Mouse (Mus musculus) limb, embryonic 15.5 days (tissue): Measurements from ENCODE around the gene Ccr10. TPM values are rescaled to one million over a fixed set of nuclear protein-coding genes. Genes with fewer than 3 reads are reported as not detected.

Source experiments
- ATAC-seq: fragments of 200-750 bp; cut with Nextera tagmentation; 2 replicates; pipeline ENCODE4 v1.8.0; 2017; ENCODE audit warnings: low read depth, moderate TSS enrichment; ENCODE audit not compliant: insufficient number of reproducible peaks, low FRiP score, low TSS enrichment
- H3K27ac ChIP-seq: fragments of 300-500 bp; sonication (generic); 2 replicates; pipeline ENCODE4 v1.5.1; 2015; ENCODE audit warnings: moderate library complexity, mild to moderate bottlenecking, inconsistent platforms
- H3K27me3 ChIP-seq: fragments of 300-500 bp; sonication (generic); 2 replicates; pipeline ENCODE4 v1.6.1; 2015; ENCODE audit warnings: inconsistent platforms
- H3K36me3 ChIP-seq: fragments of 300-500 bp; sonication (generic); 2 replicates; pipeline ENCODE4 v1.6.1; 2015; ENCODE audit warnings: inconsistent platforms
- H3K4me1 ChIP-seq: fragments of 300-500 bp; sonication (generic); 2 replicates; pipeline ENCODE4 v1.6.1; 2015; ENCODE audit warnings: inconsistent platforms
- H3K4me2 ChIP-seq: fragments of 300-500 bp; sonication (generic); 2 replicates; pipeline ENCODE4 v1.6.1; 2015; ENCODE audit warnings: mild to moderate bottlenecking, inconsistent platforms
- H3K4me3 ChIP-seq: fragments of 300-500 bp; sonication (generic); 2 replicates; pipeline ENCODE4 v1.5.1; 2015; ENCODE audit warnings: mild to moderate bottlenecking, inconsistent platforms
- H3K9ac ChIP-seq: fragments of 300-500 bp; sonication (generic); 2 replicates; pipeline ENCODE4 v1.6.1; 2015; ENCODE audit warnings: inconsistent platforms
- H3K9me3 ChIP-seq: fragments of 300-500 bp; sonication (generic); 2 replicates; pipeline ENCODE4 v1.6.1; 2016; ENCODE audit warnings: inconsistent platforms
- WGBS: fragments of 180-500 bp; shearing (Covaris S2); methylation state at CpG from one replicate; pipeline ENCODE4 v1.1.7; 2015; 5-methylcytosine and 5-hydroxymethylcytosine counted together
- polyA plus RNA-seq: library from polyadenylated mRNA; unstranded; fragments of >200 nt; fragmentation: Nextera tagmentation; extraction: Ambion mirVana; gene quantifications from 2 replicates; pipeline ENCODE4 v1.2.1, GENCODE M21; 2015

Ccr10 gene
- polyA plus RNA-seq, 1 experiment from 2014 or later, result 0.36 TPM

- Histone ChIP-seq H3K9me3 (no peaks in the 10 kb centered on the region), H3K4me1 (peaks cover 27% of the 10 kb centered on the region), H3K9ac (no peak overlapping the region), H3K4me3 (no peak overlapping the region), H3K4me2 (no peak overlapping the region), H3K27me3 (no peaks in the 10 kb centered on the region), H3K27ac (no peak overlapping the region), H3K36me3 (no peaks in the 10 kb centered on the region)
- 86% methylated on average over 27 of the region's 27 CpGs for WGBS
- ATAC-seq, result no peak
Measured at GRCm38 (mm10) chr11:101186526-101187247, 11.4 kb upstream of the Ccr10 start.

- H3K27ac ChIP-seq, result no peak overlapping the region
- no peak for ATAC-seq
- WGBS, result 92% methylated on average over 4 of the region's 4 CpGs
- H3K27me3 ChIP-seq, result 0 out of 2 replicates have a peak, but pooled peaks cover 3% of the 10 kb centered on the region
- no peaks in the 10 kb centered on the region for H3K36me3 ChIP-seq
- no peak overlapping the region for H3K4me2 ChIP-seq
- H3K9me3 ChIP-seq, result no peaks in the 10 kb centered on the region
- H3K4me3 ChIP-seq, result no peak overlapping the region
- no peak overlapping the region for H3K9ac ChIP-seq
- peaks cover 16% of the 10 kb centered on the region for H3K4me1 ChIP-seq
Measured at GRCm38 (mm10) chr11:101185441-101185840, 10.2 kb upstream of the Ccr10 start.

GRCm38 (mm10) chr11:101184984-101185383, 9.7 kb upstream of the Ccr10 start:
- WGBS, result 77% methylated on average over 12 of the region's 12 CpGs
- no peak overlapping the region for H3K4me2 ChIP-seq
- peaks cover 13% of the 10 kb centered on the region for H3K4me1 ChIP-seq
- no peak overlapping the region for H3K4me3 ChIP-seq
- no peaks in the 10 kb centered on the region for H3K36me3 ChIP-seq
- H3K9me3 ChIP-seq, result no peaks in the 10 kb centered on the region
- no peak overlapping the region for H3K27ac ChIP-seq
- H3K9ac ChIP-seq, result no peak overlapping the region
- H3K27me3 ChIP-seq, result 0 out of 2 replicates have a peak, but pooled peaks cover 5% of the 10 kb centered on the region
- no peak for ATAC-seq

DNA sequence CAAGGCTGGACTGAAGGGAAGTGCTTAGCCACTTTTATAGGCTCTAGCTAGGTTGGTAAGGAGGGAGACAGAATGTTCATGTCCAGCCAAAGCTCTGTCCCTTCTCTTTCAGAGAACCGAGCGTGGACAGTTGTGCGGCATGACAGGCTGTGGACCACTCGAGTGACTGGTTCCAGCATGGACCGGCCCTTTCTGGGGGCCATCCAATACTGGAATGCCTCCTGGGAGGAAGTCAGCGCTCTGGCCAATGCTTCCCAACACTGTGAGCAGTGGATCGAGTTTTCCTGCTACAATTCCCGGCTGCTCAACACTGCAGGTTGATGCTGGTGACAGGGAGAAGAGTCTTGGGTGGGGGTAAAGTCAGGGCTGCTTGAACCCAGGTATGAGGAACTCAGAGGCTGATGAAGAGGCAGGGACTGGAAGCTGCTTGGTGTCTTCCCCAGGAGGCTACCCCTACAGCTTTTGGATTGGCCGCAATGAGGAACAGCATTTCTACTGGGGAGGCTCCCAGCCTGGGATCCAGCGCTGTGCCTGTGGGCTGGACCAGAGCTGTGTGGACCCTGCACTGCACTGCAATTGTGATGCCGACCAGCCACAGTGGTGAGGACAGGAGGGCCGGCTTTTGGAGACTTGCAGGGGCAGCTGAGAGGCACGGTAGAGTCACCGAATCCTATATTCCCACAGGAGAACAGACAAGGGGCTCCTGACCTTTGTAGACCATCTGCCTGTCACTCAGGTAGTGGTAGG, 7.7 kb upstream of the Ccr10 start:
- no peaks in the 10 kb centered on the region for H3K9me3 ChIP-seq

DNA sequence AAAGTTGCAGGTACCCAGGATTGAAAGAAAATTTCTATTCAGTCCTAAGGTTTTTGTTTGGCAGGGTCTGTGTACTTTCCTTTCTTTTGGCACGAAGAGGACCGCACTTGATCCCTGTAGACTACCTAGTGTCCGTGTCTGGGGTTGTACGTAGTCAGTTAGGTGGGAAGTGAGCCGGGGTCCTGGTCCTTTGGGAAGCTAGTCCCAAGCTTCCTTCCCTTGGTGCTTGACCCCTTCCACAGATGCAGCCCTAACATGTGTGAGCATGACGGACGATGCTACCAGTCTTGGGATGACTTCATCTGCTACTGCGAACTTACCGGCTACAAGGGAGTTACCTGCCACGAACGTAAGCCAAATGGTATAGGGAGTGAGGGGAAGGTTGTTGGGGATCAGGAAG, 6.7 kb upstream of the Ccr10 start:
- Histone ChIP-seq H3K27me3 (peaks cover 31% of the 10 kb centered on the region), H3K4me3 (no peak overlapping the region), H3K27ac (no peak overlapping the region), H3K36me3 (no peaks in the 10 kb centered on the region), H3K9me3 (no peaks in the 10 kb centered on the region), H3K4me2 (no peak overlapping the region), H3K4me1 (peaks cover 11% of the 10 kb centered on the region), H3K9ac (no peak overlapping the region)
- ATAC-seq, result no peak
- 87% methylated on average over 11 of the region's 11 CpGs for WGBS

More for the DNA sequence above, 7.7 kb upstream of the Ccr10 start:
- 81% methylated on average over 14 of the region's 14 CpGs for WGBS
- no peak for ATAC-seq
- no peaks in the 10 kb centered on the region for H3K36me3 ChIP-seq
- H3K9ac ChIP-seq, result no peak overlapping the region
- H3K4me2 ChIP-seq, result no peak overlapping the region
- H3K27me3 ChIP-seq, result peaks cover 21% of the 10 kb centered on the region
- peaks cover 4% of the 10 kb centered on the region; the same call in 1 of the 2 replicates for H3K4me1 ChIP-seq
- H3K27ac ChIP-seq, result no peak overlapping the region
- no peak overlapping the region for H3K4me3 ChIP-seq

DNA sequence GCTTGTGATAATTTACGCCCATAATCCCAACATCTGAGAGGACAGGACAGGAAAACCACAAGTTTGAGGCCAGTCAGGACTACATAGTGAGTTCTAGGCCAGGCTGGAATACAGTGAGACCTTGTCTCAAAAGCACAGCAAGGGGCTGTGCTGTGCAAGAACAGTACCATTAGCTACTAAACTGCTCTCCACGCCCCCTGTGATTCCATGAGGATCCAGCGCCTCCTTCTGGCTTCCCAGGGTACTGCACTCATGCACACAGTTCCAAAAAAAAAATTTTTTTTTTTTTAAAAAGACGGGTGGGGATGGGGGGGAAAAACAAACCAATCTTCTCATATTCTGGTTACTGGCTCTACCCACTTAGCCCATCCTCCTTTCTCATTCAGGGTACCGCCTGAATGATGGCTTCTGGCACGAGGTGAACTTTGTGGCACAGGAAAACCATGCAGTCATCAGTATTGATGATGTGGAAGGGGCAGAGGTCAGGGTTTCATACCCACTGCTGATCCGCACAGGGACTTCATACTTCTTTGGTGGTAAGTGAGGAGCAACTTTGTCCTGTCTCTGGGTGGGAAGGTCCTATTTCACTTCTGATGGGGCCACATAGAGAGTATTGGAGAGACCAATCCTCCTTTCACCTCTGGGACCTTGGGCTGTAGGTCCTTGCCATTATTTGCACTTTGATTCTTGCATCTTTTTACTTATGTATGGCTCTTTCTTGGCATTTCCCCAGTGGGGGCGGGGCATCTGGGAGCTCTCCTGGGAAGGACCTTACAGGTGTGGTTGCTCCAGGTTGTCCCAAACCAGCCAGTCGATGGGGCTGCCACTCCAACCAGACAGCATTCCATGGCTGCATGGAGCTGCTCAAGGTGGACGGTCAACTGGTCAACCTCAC, 5.8 kb upstream of the Ccr10 start:
- Histone ChIP-seq H3K4me2 (no peak overlapping the region), H3K36me3 (no peaks in the 10 kb centered on the region), H3K27me3 (peaks cover 40% of the 10 kb centered on the region), H3K27ac (no peak overlapping the region), H3K4me3 (no peak overlapping the region), H3K9ac (no peak overlapping the region), H3K9me3 (no peaks in the 10 kb centered on the region), H3K4me1 (peaks cover 18% of the 10 kb centered on the region)
- ATAC-seq, result no peak
- 40% methylated on average over 10 of the region's 10 CpGs for WGBS

- Histone ChIP-seq H3K9me3 (no peaks in the 10 kb centered on the region), H3K4me1 (peaks cover 23% of the 10 kb centered on the region), H3K4me2 (no peak overlapping the region), H3K36me3 (no peaks in the 10 kb centered on the region), H3K9ac (no peak overlapping the region), H3K4me3 (no peak overlapping the region), H3K27ac (no peak overlapping the region), H3K27me3 (peaks cover 47% of the 10 kb centered on the region)
- no peak for ATAC-seq
- 72% methylated on average over 17 of the region's 17 CpGs for WGBS
Measured at GRCm38 (mm10) chr11:101180261-101180660, 5.0 kb upstream of the Ccr10 start.

GRCm38 (mm10) chr11:101179306-101179705, 4.1 kb upstream of the Ccr10 start:
- Histone ChIP-seq H3K4me2 (no peak overlapping the region), H3K4me1 (peaks cover 31% of the 10 kb centered on the region), H3K4me3 (no peak overlapping the region), H3K9me3 (no peaks in the 10 kb centered on the region), H3K36me3 (no peaks in the 10 kb centered on the region), H3K27me3 (peaks cover 57% of the 10 kb centered on the region), H3K27ac (no peak overlapping the region), H3K9ac (no peak overlapping the region)
- no peak for ATAC-seq
- 78% methylated on average over 15 of the region's 15 CpGs for WGBS

GRCm38 (mm10) chr11:101178061-101179058, 3.1 kb upstream of the Ccr10 start:
- no peaks in the 10 kb centered on the region for H3K36me3 ChIP-seq
- 47% methylated on average over 36 of the region's 36 CpGs for WGBS
- H3K9ac ChIP-seq, result no peak overlapping the region
- H3K4me1 ChIP-seq, result peaks cover 40% of the 10 kb centered on the region
- no peak for ATAC-seq
- H3K27ac ChIP-seq, result no peak overlapping the region
- H3K4me3 ChIP-seq, result no peak overlapping the region
- peaks cover 63% of the 10 kb centered on the region for H3K27me3 ChIP-seq
- no peaks in the 10 kb centered on the region for H3K9me3 ChIP-seq
- H3K4me2 ChIP-seq, result no peak overlapping the region

GRCm38 (mm10) chr11:101176933-101177773, 1.9 kb upstream of the Ccr10 start:
- no peak overlapping the region for H3K27ac ChIP-seq
- H3K36me3 ChIP-seq, result no peaks in the 10 kb centered on the region
- peaks cover 52% of the 10 kb centered on the region for H3K4me1 ChIP-seq

More at GRCm38 (mm10) chr11:101176933-101177773, 1.9 kb upstream of the Ccr10 start:
- H3K4me3 ChIP-seq, result no peak overlapping the region
- H3K27me3 ChIP-seq, result peaks cover 66% of the 10 kb centered on the region
- no peak overlapping the region for H3K4me2 ChIP-seq
- no peaks in the 10 kb centered on the region for H3K9me3 ChIP-seq
- ATAC-seq, result no peak
- 25% methylated on average over 22 of the region's 22 CpGs for WGBS
- no peak overlapping the region for H3K9ac ChIP-seq
